Mouse (Mus musculus) testis, adult 2 months (tissue): ENCODE measurements around the gene Spout1. TPM values are rescaled to one million over a fixed set of nuclear protein-coding genes. Genes with fewer than 3 reads are reported as not detected.

ENCODE experiments used
- H3K27ac ChIP-seq: fragments of 200-500 bp; 2 replicates; pipeline ENCODE4 v1.5.1; 2012; ENCODE audit warnings: low read depth, low read length; ENCODE audit not compliant: control insufficient read depth, insufficient read depth
- H3K27me3 ChIP-seq: fragments of 200-500 bp; 2 replicates; pipeline ENCODE4 v1.6.1; 2012; ENCODE audit warnings: mild to moderate bottlenecking, low read length, moderate library complexity; ENCODE audit not compliant: control insufficient read depth, insufficient read depth
- H3K36me3 ChIP-seq: fragments of 200-500 bp; 2 replicates; pipeline ENCODE4 v1.6.1; 2012; ENCODE audit warnings: mild to moderate bottlenecking, low read length; ENCODE audit not compliant: control insufficient read depth, insufficient read depth
- H3K4me1 ChIP-seq: fragments of 200-500 bp; 2 replicates; pipeline ENCODE4 v1.6.1; 2012; ENCODE audit warnings: low read length; ENCODE audit not compliant: control insufficient read depth, insufficient read depth
- H3K4me3 ChIP-seq: fragments of 200-500 bp; 2 replicates; pipeline ENCODE4 v1.5.1; 2012; ENCODE audit warnings: low read depth, mild to moderate bottlenecking, low read length, moderate library complexity, mixed read lengths; ENCODE audit not compliant: control insufficient read depth
- CTCF ChIP-seq: fragments of 200-500 bp; IDR thresholded peaks from 2 replicates; pipeline ENCODE4 v1.5.1; 2012; ENCODE audit warnings: low read depth, mild to moderate bottlenecking, inconsistent platforms, low read length, moderate library complexity; ENCODE audit not compliant: control insufficient read depth, insufficient read depth, insufficient replicate concordance
- POLR2A ChIP-seq: fragments of 200-500 bp; IDR thresholded peaks from 2 replicates; pipeline ENCODE4 v1.6.1; 2012; ENCODE audit warnings: low read depth, mild to moderate bottlenecking, inconsistent platforms, low read length, moderate library complexity; ENCODE audit not compliant: control insufficient read depth
- polyA plus RNA-seq: library from polyadenylated mRNA; depleted of rRNA; stranded (reverse); fragments of >200 nt; gene quantifications from 2 replicates; pipeline ENCODE4 v1.2.3, GENCODE M21; 2012; rRNA removed

The Spout1 gene
- polyA plus RNA-seq, 1 experiment: 149 TPM

GRCm38 (mm10) chr2:30124472-30125274, 53.6 kb downstream of the Spout1 start, which contains the start of gene Zer1:
Gene Zer1 (minus strand): TSS chr2:30124585.
- H3K27ac ChIP-seq: peak within 1 kb of the TSS; percentile 96
- peak within 1 kb of the TSS; percentile 95 for H3K4me3 ChIP-seq
- H3K4me1 ChIP-seq: peaks cover 9% of the 10 kb centered on the region; the same call in 1 of the 2 replicates
- no peaks in the 10 kb centered on the region; the same call in 1 of the 2 replicates for H3K36me3 ChIP-seq
- TF ChIP-seq CTCF: no peak
- peak; percentile 63 for TF ChIP-seq POLR2A
- no peaks in the 10 kb centered on the region for H3K27me3 ChIP-seq

GRCm38 (mm10) chr2:30123729-30124471, 54.4 kb downstream of the Spout1 start:
- no peaks in the 10 kb centered on the region for H3K27me3 ChIP-seq
- no peaks in the 10 kb centered on the region; the same call in 1 of the 2 replicates for H3K36me3 ChIP-seq
- peak overlapping the region; percentile 95 for H3K4me3 ChIP-seq
- TF ChIP-seq CTCF (no peak), POLR2A (no peak)
- H3K27ac ChIP-seq: peak overlapping the region; percentile 84
- peaks cover 9% of the 10 kb centered on the region; the same call in 1 of the 2 replicates for H3K4me1 ChIP-seq

Other genes starting within 250 kb of the Spout1 start
- 31.4 and 36.0 TPM in 2 replicates for gene Gle1, start 243.0 kb downstream of the Spout1 start, polyA plus RNA-seq
- gene Sptan1, start 212.9 kb downstream of the Spout1 start, polyA plus RNA-seq: 112 and 117 TPM in 2 replicates
- gene Wdr34, start 129.6 kb downstream of the Spout1 start, polyA plus RNA-seq: 77.0 and 84.3 TPM in 2 replicates
- gene Set, start 121.1 kb downstream of the Spout1 start, polyA plus RNA-seq: 32.7 and 38.9 TPM in 2 replicates
- gene Pkn3, start 100.8 kb downstream of the Spout1 start, polyA plus RNA-seq: 5.8 and 6.0 TPM in 2 replicates
- 156 and 170 TPM in 2 replicates for gene Zdhhc12, start 84.8 kb downstream of the Spout1 start, polyA plus RNA-seq
- gene Zer1, start 53.9 kb downstream of the Spout1 start, polyA plus RNA-seq: 62.3 and 62.4 TPM in 2 replicates
- 24.4 and 26.2 TPM in 2 replicates for gene Tbc1d13, start 44.7 kb downstream of the Spout1 start, polyA plus RNA-seq
- 2.4 and 2.9 TPM in 2 replicates for gene Endog, start 7.0 kb downstream of the Spout1 start, polyA plus RNA-seq
- 16.0 and 16.4 TPM in 2 replicates for gene Kyat1, start 27.4 kb upstream of the Spout1 start, polyA plus RNA-seq
- gene Lrrc8a, start 59.3 kb upstream of the Spout1 start, polyA plus RNA-seq: 8.8 TPM in 2 replicates
- gene Gm28035, start 62.1 kb upstream of the Spout1 start, polyA plus RNA-seq: 0.76 and 0.98 TPM in 2 replicates
- gene Phyhd1, start 87.7 kb upstream of the Spout1 start, polyA plus RNA-seq: 1.8 and 3.0 TPM in 2 replicates
- not detected in 2 replicates for gene Gm28038, start 102.6 kb upstream of the Spout1 start, polyA plus RNA-seq
- 6.2 and 6.6 TPM in 2 replicates for gene Dolk, start 107.9 kb upstream of the Spout1 start, polyA plus RNA-seq
- gene Nup188, start 107.9 kb upstream of the Spout1 start, polyA plus RNA-seq: 125 and 135 TPM in 2 replicates
- 21.8 and 25.3 TPM in 2 replicates for gene Sh3glb2, start 180.9 kb upstream of the Spout1 start, polyA plus RNA-seq
- gene Miga2, start 185.8 kb upstream of the Spout1 start, polyA plus RNA-seq: 6.3 and 6.7 TPM in 2 replicates
- 27.3 and 32.6 TPM in 2 replicates for gene Dolpp1, start 213.8 kb upstream of the Spout1 start, polyA plus RNA-seq
- 591 and 623 TPM in 2 replicates for gene Crat, start 237.4 kb upstream of the Spout1 start, polyA plus RNA-seq
- gene Ptpa, start 237.6 kb upstream of the Spout1 start, polyA plus RNA-seq: 87.3 and 106 TPM in 2 replicates